Mouse (Mus musculus) effector memory CD4-positive, alpha-beta T cell, adult 5 months (primary cell): Measurements from ENCODE around the gene Aadacl3. TPM values are rescaled to one million over a fixed set of nuclear protein-coding genes. Genes with fewer than 3 reads are reported as not detected.

Experiments
- polyA plus RNA-seq: library from polyadenylated mRNA; unstranded; fragments of 100-300 nt; shearing (Covaris generic); gene quantifications from one replicate; pipeline ENCODE4 v1.2.1, GENCODE M21; 2017

The Aadacl3 gene
- polyA plus RNA-seq = not detected

GRCm38 (mm10) chr4:144463656-144464055 lies at the start of gene Aadacl3:
Gene Aadacl3 (minus strand): TSS chr4:144463756.

GRCm38 (mm10) chr4:144453217-144453616 lies 10.3 kb downstream of the Aadacl3 start, which contains the start of gene Gm9944:
Gene Gm9944 (minus strand): TSS chr4:144453317.

GRCm38 (mm10) chr4:144438672-144439071 lies 24.9 kb downstream of the Aadacl3 start, which contains the start of gene 1700012P22Rik:
Gene 1700012P22Rik (minus strand): TSS chr4:144438772.

GRCm38 (mm10) chr4:144408290-144408689 lies 55.3 kb downstream of the Aadacl3 start, which contains the start of gene Pramef12:
Gene Pramef12 (minus strand): TSS chr4:144408464.

Other genes with a start within 250 kb of the Aadacl3 start
- gene Pramel5, start 183.3 kb downstream of the Aadacl3 start, polyA plus RNA-seq = not detected
- not detected for gene Gm13128, start 133.5 kb downstream of the Aadacl3 start, polyA plus RNA-seq
- gene Gm13119, start 105.8 kb downstream of the Aadacl3 start, polyA plus RNA-seq = not detected
- not detected for gene Pramef20, start 85.8 kb downstream of the Aadacl3 start, polyA plus RNA-seq
- not detected for gene Pramef12, start 55.3 kb downstream of the Aadacl3 start, polyA plus RNA-seq
- not detected for gene 1700012P22Rik, start 25.0 kb downstream of the Aadacl3 start, polyA plus RNA-seq
- not detected for gene Gm9944, start 10.4 kb downstream of the Aadacl3 start, polyA plus RNA-seq
- not detected for gene 9430007A20Rik, start 56.1 kb upstream of the Aadacl3 start, polyA plus RNA-seq
- gene Gm13124, start 101.4 kb upstream of the Aadacl3 start, polyA plus RNA-seq = not detected
- gene Aadacl4, start 150.0 kb upstream of the Aadacl3 start, polyA plus RNA-seq = not detected
- gene Gm436, start 222.6 kb upstream of the Aadacl3 start, polyA plus RNA-seq = not detected